Mouse (Mus musculus) telencephalon, adult 2 months (tissue): ENCODE data around the gene Mast4.

Experiments
- DNase-seq: peaks from one replicate; pipeline ENCODE4 v3.0.0-alpha.2; 2011; ENCODE audit warnings: low read depth, low spot score

The Mast4 gene

GRCm38 (mm10) chr13:103059995-103060652, 274.2 kb downstream of the Mast4 start:
- no peak for DNase-seq

- no peak for DNase-seq
Observed at GRCm38 (mm10) chr13:103056451-103056850, 277.8 kb downstream of the Mast4 start.

- no peak for DNase-seq
Observed at GRCm38 (mm10) chr13:103052661-103053060, 281.6 kb downstream of the Mast4 start.

GRCm38 (mm10) chr13:103048954-103049353, 285.3 kb downstream of the Mast4 start:
- DNase-seq, result peak; percentile 38

GRCm38 (mm10) chr13:103043692-103044091, 290.6 kb downstream of the Mast4 start:
- no peak for DNase-seq

GRCm38 (mm10) chr13:103043011-103043410, 291.3 kb downstream of the Mast4 start:
- peak; percentile 23 for DNase-seq

GRCm38 (mm10) chr13:103037466-103037865, 296.8 kb downstream of the Mast4 start:
- DNase-seq, result no peak

- no peak for DNase-seq
Observed at GRCm38 (mm10) chr13:103029377-103029776, 304.9 kb downstream of the Mast4 start.

- DNase-seq, result no peak
Observed at GRCm38 (mm10) chr13:103027456-103028078, 306.7 kb downstream of the Mast4 start.

- no peak for DNase-seq
Observed at GRCm38 (mm10) chr13:103025461-103025860, 308.8 kb downstream of the Mast4 start.

GRCm38 (mm10) chr13:103018481-103018880, 315.8 kb downstream of the Mast4 start:
- no peak for DNase-seq

GRCm38 (mm10) chr13:103017661-103018060, 316.6 kb downstream of the Mast4 start:
- DNase-seq, result no peak

GRCm38 (mm10) chr13:103015131-103015750, 319.1 kb downstream of the Mast4 start:
- no peak for DNase-seq

GRCm38 (mm10) chr13:103014631-103015030, 319.7 kb downstream of the Mast4 start:
- peak; percentile 70 for DNase-seq

- no peak for DNase-seq
Observed at GRCm38 (mm10) chr13:103014222-103014621, 320.1 kb downstream of the Mast4 start.

GRCm38 (mm10) chr13:103005227-103005626, 329.1 kb downstream of the Mast4 start:
- DNase-seq, result no peak

GRCm38 (mm10) chr13:103001831-103002230, 332.5 kb downstream of the Mast4 start:
- no peak for DNase-seq

GRCm38 (mm10) chr13:103000891-103001290, 333.4 kb downstream of the Mast4 start:
- no peak for DNase-seq

GRCm38 (mm10) chr13:102994098-102994497, 340.2 kb downstream of the Mast4 start:
- DNase-seq, result no peak

- no peak for DNase-seq
Observed at GRCm38 (mm10) chr13:102992680-102993423, 341.4 kb downstream of the Mast4 start.

- DNase-seq, result no peak
Observed at GRCm38 (mm10) chr13:102991928-102992327, 342.4 kb downstream of the Mast4 start.

- DNase-seq, result no peak
Observed at GRCm38 (mm10) chr13:102991196-102991595, 343.1 kb downstream of the Mast4 start.
